Mouse (Mus musculus): Measurements from ENCODE around the gene Brf1.

Brf1 gene

DNA sequence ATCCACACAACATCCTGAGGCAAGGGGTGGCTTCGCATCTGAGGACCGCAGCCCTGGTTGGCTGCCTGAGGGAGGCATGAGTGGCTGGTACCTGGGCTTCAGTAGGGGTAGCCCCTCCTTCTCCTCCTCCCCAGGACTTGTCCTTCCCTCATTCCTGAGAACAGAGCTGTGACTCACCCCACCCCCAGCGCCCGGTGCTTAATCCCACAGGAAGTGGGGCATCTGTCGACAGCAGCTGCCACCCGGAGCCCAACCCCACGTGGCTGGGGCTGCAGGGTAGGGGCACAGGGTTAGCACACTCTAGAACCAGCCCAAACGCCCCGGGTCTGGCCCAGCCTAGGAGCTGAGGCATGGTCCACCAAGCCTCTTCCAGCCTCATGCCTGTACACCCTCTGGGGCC, 62.6 kb downstream of the Brf1 start:
- DNase-seq, result no peak

DNA sequence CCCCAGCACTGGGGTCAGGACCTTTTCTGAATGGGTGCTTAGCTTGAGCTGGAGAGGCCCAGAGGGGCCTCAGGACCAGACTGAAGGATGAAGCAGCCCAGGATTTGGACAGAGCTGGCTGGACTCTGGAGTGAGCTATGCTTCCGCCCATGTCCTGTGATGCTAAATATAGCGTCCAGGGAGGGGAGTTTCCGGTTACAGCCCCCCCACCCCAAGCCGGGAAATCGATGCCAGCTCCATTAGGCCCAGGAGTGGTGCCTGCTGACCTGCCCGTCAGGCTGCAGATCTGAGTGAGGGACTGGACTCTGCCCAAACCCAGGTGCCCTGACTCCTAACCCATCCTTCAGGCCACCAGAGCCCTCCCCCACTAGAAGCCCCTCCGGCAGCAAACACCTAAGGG, 67.9 kb downstream of the Brf1 start:
- DNase-seq, result no peak

DNA sequence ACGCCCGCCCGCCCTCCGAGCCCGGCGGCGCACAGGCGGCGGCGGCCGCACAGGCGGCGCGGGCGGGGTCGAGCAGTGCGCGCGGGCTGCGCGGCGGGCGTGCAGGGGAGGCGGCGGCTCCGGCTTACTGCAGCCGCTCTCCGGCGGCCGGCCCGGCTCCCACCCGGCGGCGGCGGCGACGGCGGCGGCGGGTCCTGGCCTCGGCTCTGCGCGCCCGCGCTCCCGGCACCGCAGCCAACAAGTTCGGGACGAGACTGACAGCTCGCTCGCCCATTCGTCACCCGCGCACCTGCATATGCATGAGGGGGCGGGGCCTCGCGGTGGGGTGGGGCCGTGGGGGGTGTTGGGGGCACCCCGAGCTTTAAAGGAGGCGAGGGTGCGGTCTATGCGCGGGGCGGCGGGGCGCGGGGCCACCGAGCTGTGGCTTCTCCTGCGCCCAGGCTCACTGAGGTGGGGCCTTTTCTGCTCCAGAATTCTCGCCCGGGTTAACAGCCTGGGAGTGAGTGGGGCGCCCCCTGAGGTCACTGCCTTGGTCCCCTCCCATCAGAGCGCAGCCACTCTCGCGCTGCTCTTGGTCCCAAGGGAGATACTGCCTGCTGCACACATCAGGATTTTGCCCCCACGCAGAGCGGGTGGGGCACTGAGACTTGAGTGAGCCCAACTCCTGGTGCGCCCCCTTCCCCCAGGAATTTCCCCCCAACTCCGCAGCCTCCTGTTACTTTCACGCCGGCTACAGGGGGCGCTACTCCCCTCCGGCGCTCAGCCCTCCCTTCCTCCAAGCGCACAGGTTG, 70.7 kb downstream of the Brf1 start, which contains the start of gene Jag2:
Gene Jag2, minus strand, starts transcription at position 215 of the 791 bp plus-strand sequence.
- peak in 1 of 2 experiments; percentile 30 for DNase-seq

DNA sequence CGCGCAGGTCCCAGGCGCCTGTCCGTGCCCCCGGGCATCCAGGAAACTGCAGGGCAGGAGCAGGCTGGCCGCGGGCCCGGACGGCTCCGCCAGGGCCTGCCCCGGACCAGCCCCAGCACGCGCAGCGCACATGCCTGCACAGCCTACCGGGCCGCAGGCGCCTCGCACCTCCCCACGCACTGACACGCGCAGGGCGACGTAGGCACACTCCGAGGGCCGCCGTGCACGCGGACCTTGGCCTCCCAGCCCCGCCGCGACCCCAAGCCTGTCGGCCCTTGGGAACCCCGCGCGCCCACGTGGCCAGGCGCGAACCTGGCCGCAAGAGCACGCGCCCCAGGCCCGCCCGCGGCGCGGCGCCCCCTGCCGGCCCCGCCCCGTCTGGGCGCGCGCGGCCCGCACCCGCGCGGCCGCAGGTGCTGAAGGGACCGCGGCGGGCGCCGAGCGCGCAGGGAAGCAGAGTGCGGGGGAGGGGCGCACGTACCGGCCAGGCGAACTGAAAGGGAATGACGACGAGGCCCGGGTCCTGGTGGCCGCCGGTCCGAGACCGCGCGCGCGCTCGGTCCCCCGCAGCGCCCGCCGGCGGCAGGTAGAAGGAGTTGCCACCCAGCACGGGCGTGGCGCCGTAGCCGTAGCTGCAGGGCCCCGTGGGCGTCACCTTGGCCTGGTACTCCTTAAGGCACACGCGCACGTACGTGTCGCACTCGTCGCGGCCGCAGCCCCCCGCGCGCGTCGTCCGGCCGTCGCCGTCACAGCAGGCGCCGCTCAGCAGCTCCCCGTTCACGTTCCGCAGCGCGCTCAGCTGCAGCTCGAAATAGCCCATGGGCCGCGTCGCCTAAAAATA, 71.9 kb downstream of the Brf1 start:
- no peak for DNase-seq

DNA sequence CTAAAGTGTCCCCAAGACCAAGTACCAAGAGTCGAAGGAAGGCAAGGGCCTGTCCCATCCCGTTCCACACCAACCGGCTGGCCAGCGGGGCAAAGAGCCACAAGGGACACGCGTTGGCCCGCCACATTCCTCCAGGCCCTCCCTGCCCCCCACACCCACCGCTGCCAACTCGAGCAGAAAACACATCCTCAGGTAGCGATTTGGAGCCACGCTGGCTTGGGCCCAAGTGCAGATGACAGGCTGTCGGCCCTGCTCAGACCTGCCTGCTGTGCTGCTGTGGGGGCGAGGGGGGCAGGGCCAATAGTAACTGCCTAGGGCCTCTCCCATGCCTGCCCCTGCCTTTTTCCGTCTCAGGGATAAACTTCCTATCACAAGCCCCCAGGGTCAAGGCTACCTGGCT, 73.2 kb downstream of the Brf1 start:
- no peak for DNase-seq

DNA sequence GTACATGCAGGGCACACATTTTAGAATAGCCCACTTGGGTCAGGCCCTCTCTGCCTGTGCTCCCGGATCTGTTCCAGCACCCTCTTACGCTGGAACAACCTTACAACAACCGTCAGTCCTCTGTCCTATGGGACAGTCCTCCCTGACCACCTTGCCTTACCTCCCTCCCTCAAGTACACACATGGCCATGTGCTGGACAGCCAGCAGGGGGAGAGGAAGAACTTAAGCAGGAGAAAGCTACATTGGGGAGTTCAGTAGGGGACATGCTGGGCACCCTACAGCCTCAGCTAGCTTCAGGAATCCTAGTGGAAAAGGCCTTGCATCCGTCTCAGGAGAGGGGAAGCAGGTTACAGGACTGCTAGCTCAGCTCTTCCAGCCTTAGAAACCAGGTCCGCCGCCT, 74.6 kb downstream of the Brf1 start:
- no peak for DNase-seq

DNA sequence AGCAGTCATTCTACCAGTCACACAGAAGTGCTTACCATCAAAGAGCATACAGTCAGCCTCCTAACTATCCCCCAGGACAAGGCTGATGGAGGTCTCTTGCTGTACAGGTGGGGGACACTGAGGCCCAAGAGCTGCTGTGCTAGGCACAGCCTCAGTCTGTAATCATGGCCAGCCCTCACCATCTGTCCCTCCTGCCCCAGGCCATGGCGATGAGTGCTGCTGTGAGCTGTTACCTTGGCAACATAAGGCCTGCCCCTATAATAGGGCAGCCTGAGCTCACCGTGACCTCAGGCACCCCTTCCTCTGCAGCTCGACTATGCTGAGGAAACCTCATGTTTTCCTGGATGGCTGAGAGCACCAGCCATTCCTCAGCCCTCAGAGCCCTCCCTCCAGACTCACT, 78.0 kb downstream of the Brf1 start:
- no peak for DNase-seq

DNA sequence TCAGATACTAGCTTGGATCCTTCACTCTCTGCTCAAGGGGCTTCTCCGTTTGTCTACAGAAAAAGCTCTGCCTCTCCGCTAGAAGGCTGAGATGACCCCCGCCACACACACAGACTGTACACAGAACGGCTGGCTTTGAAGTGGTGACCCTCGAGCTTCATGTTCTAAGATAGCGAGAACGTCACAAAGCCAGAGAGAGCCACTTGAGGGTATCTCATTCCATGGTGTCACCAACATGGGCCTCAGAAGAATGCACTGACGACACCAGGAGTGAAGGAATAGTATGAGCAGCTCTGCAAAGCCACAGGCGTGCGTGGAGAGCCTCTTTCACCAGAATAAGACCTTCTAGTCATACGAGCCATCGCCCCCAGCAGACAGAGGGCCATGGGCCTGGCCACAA, 79.0 kb downstream of the Brf1 start:
- DNase-seq, result no peak

DNA sequence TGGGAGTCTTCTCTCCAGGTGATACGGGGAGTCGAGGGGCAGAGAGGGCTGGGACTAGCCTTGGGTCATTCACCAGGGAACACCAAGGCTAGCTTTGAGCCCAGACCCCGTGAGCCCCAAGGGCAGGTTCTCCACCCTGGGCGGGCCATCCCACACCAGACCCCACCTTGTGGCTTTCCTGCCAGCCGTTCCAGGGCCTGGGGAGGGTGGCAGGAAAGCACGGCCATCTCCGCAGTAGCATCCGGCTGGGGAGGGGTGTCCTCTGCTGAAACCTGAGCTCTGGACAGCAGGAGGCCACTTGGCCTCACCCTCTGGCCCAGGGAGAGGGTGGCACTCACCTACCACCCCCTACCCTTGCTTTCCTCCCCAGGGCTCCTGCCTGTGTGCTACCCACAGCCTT, 82.6 kb downstream of the Brf1 start:
- no peak for DNase-seq

DNA sequence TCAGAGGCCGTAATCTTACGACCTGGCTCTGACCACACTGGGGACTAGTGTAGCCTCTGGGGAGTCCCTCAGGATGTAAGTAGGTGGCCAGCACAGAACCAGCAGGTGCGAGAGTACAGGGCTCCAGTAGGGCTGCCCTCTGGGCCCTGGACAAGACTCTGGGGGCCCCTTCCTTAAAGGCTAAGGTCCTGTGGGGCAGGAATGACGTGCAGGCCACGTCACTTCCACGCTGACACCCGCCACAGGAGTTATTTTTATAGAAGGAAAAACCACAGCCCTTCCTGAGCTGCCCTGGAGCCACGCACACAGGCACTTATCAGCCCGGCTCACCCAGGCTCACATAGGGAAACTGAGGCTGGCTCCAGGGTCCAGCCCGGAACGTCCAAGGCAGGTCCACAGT, 83.0 kb downstream of the Brf1 start:
- DNase-seq, result no peak

DNA sequence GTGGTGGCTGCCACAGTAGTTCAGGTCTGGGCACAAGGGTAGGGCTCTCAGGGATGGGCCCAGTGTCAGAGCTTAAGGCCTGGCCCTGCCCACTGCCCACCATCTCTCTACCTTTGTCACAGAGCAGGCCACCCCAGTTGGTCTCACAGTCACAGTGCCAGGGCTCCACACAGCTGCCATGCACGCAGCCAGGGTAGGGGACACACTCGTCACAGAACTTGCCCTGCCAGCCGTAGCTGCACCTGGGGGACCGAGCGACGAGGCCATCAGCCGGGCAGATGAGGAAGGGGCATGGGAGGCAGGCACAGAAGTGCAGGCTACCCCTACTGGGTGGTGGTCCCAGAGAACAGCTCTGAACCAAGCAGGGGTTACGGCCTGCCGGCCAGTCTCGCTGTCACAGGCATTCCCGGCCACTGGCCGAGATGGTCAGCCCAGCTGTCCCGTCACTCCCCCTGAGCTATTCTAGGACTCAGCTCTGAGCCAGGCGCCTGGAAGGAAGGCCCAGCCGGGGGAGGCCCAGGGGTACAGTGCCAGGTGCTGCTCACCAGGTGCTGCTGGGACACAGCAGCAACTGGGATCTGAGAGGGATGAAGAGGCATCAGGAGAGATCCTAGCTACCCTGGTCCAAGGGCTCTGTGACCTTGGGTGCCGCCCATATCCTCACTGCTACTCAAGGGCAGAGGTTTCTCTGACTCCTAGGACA, 83.7 kb downstream of the Brf1 start:
- no peak for DNase-seq

DNA sequence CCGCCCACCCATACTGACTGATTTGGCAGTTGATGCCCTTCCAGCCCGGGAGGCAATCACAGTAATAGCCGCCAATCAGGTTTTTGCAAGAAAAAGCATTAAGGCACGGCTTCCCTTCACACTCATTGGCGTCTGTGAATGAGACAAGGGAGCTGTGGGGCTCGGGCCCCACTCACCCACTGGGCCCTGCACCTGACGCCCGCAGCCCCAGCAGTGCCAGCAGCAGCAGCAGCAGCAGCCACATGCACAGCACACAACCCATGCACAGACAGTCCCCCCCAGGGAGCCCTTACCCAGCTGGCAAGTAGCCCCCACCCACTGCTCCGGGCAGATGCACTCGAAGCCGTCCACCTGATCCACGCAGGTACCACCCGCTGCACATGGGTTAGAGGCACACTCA, 84.9 kb downstream of the Brf1 start:
- no peak for DNase-seq

DNA sequence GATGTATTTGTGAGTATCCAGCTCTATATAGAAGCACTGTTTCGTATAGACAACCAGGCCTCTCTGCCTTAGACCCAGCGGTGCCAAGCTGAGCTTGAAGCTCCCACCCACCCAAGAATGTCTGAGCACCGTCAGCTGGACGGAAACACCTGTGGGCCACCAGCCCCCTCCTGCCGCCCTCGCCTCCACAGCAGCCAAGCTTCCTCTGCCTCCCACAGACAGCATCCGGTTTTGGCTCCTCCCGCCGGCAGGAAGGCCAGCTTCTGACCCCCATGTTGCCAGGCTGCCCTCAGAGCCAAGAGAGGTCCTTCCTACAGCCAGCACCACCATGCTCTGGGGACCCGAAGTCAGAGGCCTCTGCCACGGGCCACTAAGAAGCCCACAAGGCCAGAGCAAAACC, 86.0 kb downstream of the Brf1 start:
- peak; percentile 51 to 61 for DNase-seq

DNA sequence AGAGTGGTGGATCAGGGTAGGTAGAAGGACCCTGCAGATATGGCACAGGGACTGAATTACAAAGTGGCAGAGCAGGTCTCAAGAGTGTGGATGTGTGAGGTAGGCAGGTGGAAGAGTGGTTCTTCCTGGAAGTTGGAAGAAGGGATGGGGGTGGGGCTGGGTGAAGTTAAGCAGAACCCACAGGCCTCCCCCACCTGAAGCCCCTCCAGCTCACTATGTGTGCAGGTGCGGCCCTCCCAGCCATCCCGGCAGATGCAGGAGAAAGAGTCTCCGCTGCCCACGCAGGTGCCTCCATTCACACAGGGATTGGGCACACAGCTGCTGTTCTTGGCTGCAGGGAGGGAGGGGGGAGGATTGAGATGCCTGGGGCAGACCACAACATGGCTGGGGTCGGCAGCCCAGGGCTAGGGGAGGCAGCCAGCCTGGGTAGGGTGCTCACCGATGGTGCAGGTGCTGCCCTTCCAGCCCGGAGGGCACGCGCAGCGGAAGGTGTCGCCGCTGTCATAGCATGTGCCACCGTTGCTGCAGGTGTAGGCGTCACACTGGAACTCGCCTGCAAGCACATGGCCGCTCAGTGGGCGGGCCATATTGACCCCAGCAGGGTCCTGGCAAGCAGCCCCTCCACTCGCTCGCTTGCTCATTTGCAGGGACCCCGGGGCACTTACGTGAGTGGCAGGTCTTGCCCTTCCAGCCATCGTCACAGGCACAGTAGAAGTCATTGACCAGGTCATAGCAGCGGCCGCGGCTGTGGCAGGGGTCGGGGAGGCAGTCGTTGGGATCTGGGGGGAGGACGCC, 87.4 kb downstream of the Brf1 start:
- no peak for DNase-seq

DNA sequence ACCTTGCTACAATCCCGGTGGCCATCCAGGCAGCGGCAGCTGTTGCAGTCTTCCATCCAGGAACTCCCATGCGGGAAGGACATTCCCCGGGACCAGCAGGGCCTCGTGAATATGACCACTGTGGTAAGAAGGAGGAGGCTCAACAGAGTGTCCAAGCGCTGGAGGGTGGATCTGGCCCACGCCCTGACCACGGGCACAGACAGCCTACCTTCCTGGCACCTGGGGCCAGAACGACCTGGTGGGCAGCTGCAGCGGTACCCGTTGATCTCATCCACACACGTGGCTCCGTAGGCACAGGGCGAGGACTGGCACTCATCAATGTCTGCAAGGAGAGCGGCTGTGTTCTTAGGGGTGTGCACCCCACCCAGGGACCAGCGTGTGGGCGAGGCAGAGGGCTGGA, 88.8 kb downstream of the Brf1 start:
- no peak for DNase-seq

Measured in thymus, adult 18-20 months (tissue).